Mouse (Mus musculus) T-cell, adult 2 months (primary cell): ENCODE measurements at regions not wholly inside any gene's neighbourhood (a gene's known extent, or its start where the extent isn't known, plus 50 kb on each side); places are given as distances from the start of the nearest gene placed in this dataset.

Source experiments
- DNase-seq: peaks from one replicate; pipeline ENCODE4 v3.0.0; 2022; ENCODE audit warnings: low spot score

GRCm38 (mm10) chr13:39351606-39352005 is 390.9 kb upstream of the Slc35b3 start:
- no peak for DNase-seq

GRCm38 (mm10) chr13:39350668-39351067 is 390.0 kb upstream of the Slc35b3 start:
- no peak for DNase-seq

- no peak for DNase-seq
Measured at GRCm38 (mm10) chr13:39347761-39348160, 387.1 kb upstream of the Slc35b3 start.

GRCm38 (mm10) chr13:39334874-39335273 is 374.2 kb upstream of the Slc35b3 start:
- DNase-seq = no peak

GRCm38 (mm10) chr13:39329794-39330193 is 369.1 kb upstream of the Slc35b3 start:
- no peak for DNase-seq

- DNase-seq = no peak
Measured at GRCm38 (mm10) chr13:39326176-39326575, 365.5 kb upstream of the Slc35b3 start.

- no peak for DNase-seq
Measured at GRCm38 (mm10) chr13:39321111-39321510, 360.4 kb upstream of the Slc35b3 start.

GRCm38 (mm10) chr13:39309758-39310157 is 349.1 kb upstream of the Slc35b3 start:
- no peak for DNase-seq

- no peak for DNase-seq
Measured at GRCm38 (mm10) chr13:39307845-39308244, 347.2 kb upstream of the Slc35b3 start.

GRCm38 (mm10) chr13:39306851-39307250 is 346.2 kb upstream of the Slc35b3 start:
- no peak for DNase-seq

- no peak for DNase-seq
Measured at GRCm38 (mm10) chr13:39297129-39297528, 336.5 kb upstream of the Slc35b3 start.

GRCm38 (mm10) chr13:39290216-39290960 is 329.7 kb upstream of the Slc35b3 start:
- DNase-seq = no peak

GRCm38 (mm10) chr13:39282272-39282671 is 321.6 kb upstream of the Slc35b3 start:
- DNase-seq = no peak

- DNase-seq = no peak
Measured at GRCm38 (mm10) chr13:39278101-39278500, 317.4 kb upstream of the Slc35b3 start.

- DNase-seq = no peak
Measured at GRCm38 (mm10) chr13:39266024-39266423, 305.3 kb upstream of the Slc35b3 start.

- DNase-seq = no peak
Measured at GRCm38 (mm10) chr13:39256708-39257107, 296.0 kb upstream of the Slc35b3 start.

- no peak for DNase-seq
Measured at GRCm38 (mm10) chr13:39255338-39255737, 294.7 kb upstream of the Slc35b3 start.

- DNase-seq = no peak
Measured at GRCm38 (mm10) chr13:39252591-39252990, 291.9 kb upstream of the Slc35b3 start.

GRCm38 (mm10) chr13:39250096-39250495 is 289.4 kb upstream of the Slc35b3 start:
- no peak for DNase-seq

GRCm38 (mm10) chr13:39226829-39227228 is 266.2 kb upstream of the Slc35b3 start:
- DNase-seq = no peak

- DNase-seq = no peak
Measured at GRCm38 (mm10) chr13:39225651-39226050, 265.0 kb upstream of the Slc35b3 start.

GRCm38 (mm10) chr13:39211076-39211475 is 250.4 kb upstream of the Slc35b3 start:
- DNase-seq = no peak

GRCm38 (mm10) chr13:39183715-39184179 is 223.1 kb upstream of the Slc35b3 start:
- no peak for DNase-seq

GRCm38 (mm10) chr13:39161980-39162379 is 201.3 kb upstream of the Slc35b3 start:
- no peak for DNase-seq
